Mouse (Mus musculus) forebrain, postnatal 0 days (tissue): Measurements from ENCODE around the gene Csrp1. TPM values are rescaled to one million over a fixed set of nuclear protein-coding genes. Genes with fewer than 3 reads are reported as not detected.

ENCODE experiments used
- ATAC-seq: fragments of 200-750 bp; cut with Nextera tagmentation; 2 replicates; pipeline ENCODE4 v1.8.0; 2017; ENCODE audit warnings: mild to moderate bottlenecking, moderate library complexity
- DNase-seq: peaks from one replicate; pipeline ENCODE4 v3.0.0-alpha.2; 2015
- H3K27ac ChIP-seq: fragments of 300-500 bp; sonication (generic); 2 replicates; pipeline ENCODE4 v1.5.1; 2014; ENCODE audit warnings: low read depth, mild to moderate bottlenecking, antibody characterized with exemption, low read length, moderate library complexity, mixed read lengths
- H3K27me3 ChIP-seq: fragments of 300-500 bp; sonication (generic); 2 replicates; pipeline ENCODE4 v1.6.1; 2014; ENCODE audit warnings: mild to moderate bottlenecking, low read length, mixed read lengths; ENCODE audit not compliant: insufficient read depth
- H3K36me3 ChIP-seq: fragments of 300-500 bp; sonication (generic); 2 replicates; pipeline ENCODE4 v1.6.1; 2014; ENCODE audit warnings: mild to moderate bottlenecking, moderate library complexity; ENCODE audit not compliant: insufficient read depth
- H3K4me1 ChIP-seq: fragments of 300-500 bp; sonication (generic); 2 replicates; pipeline ENCODE4 v1.6.1; 2014; ENCODE audit warnings: antibody characterized with exemption; ENCODE audit not compliant: insufficient read depth
- H3K4me2 ChIP-seq: fragments of 300-500 bp; sonication (generic); 2 replicates; pipeline ENCODE4 v1.6.1; 2014; ENCODE audit warnings: low read depth, mild to moderate bottlenecking, moderate library complexity
- H3K4me3 ChIP-seq: fragments of 300-500 bp; sonication (generic); 2 replicates; pipeline ENCODE4 v1.5.1; 2014; ENCODE audit warnings: low read depth, low read length, mixed read lengths
- H3K9ac ChIP-seq: fragments of 300-500 bp; sonication (generic); 2 replicates; pipeline ENCODE4 v1.6.1; 2014; ENCODE audit warnings: mild to moderate bottlenecking
- H3K9me3 ChIP-seq: fragments of 300-500 bp; sonication (generic); 2 replicates; pipeline ENCODE4 v1.6.1; 2016; ENCODE audit warnings: low read length
- CTCF ChIP-seq: sonication (generic); IDR thresholded peaks from 2 replicates; pipeline ENCODE4 v1.5.1; 2016; ENCODE audit warnings: antibody characterized with exemption, control low read depth, low read depth
- WGBS: fragments of 180-500 bp; shearing (Covaris S2); extraction: QIAGEN DNeasy Blood & Tissue Kit; methylation state at CpG from one replicate; pipeline ENCODE4 v1.1.7; 2014; 5-methylcytosine and 5-hydroxymethylcytosine counted together
- polyA plus RNA-seq: library from polyadenylated mRNA; unstranded; fragments of >200 nt; fragmentation: Nextera tagmentation; extraction: Ambion mirVana; gene quantifications from 2 replicates; pipeline ENCODE4 v1.2.1, GENCODE M21; 2015
- total RNA-seq: library from RNA; depleted of rRNA; stranded (reverse); fragments of >200 nt; gene quantifications from 2 replicates; pipeline ENCODE4 v1.2.3, GENCODE M21; 2014

Csrp1 gene
- total and polyA plus RNA-seq, 2 experiments from 2014 or later: 21.0 to 55.7 TPM

GRCm38 (mm10) chr1:135731393-135731792 lies 11.5 kb downstream of the Csrp1 start:
- Histone ChIP-seq H3K4me3 (no peak overlapping the region), H3K4me1 (0 out of 2 replicates have a peak, but pooled peaks cover 4% of the 10 kb centered on the region), H3K4me2 (no peak overlapping the region), H3K36me3 (no peaks in the 10 kb centered on the region), H3K27ac (no peak overlapping the region), H3K9me3 (no peaks in the 10 kb centered on the region), H3K9ac (no peak overlapping the region), H3K27me3 (no peaks in the 10 kb centered on the region)
- TF ChIP-seq CTCF: no peak
- DNase-seq (no peak), ATAC-seq (no peak)
- WGBS: 65% methylated on average over 7 of the region's 7 CpGs

GRCm38 (mm10) chr1:135731897-135732684 lies 12.2 kb downstream of the Csrp1 start:
- H3K4me1 ChIP-seq: 0 out of 2 replicates have a peak, but pooled peaks cover 4% of the 10 kb centered on the region
- WGBS: 29% methylated on average over 11 of the region's 11 CpGs
- no peaks in the 10 kb centered on the region for H3K9me3 ChIP-seq
- H3K9ac ChIP-seq: no peak overlapping the region
- DNase-seq (peak; percentile 61), ATAC-seq (peak; percentile 37)
- H3K4me2 ChIP-seq: no peak overlapping the region
- TF ChIP-seq CTCF: no peak
- no peaks in the 10 kb centered on the region for H3K36me3 ChIP-seq
- H3K27me3 ChIP-seq: no peaks in the 10 kb centered on the region
- no peak overlapping the region for H3K27ac ChIP-seq
- H3K4me3 ChIP-seq: no peak overlapping the region

- WGBS: 20% methylated on average over 5 of the region's 7 CpGs
- H3K27ac ChIP-seq: peak overlapping the region; percentile 54
- peak; percentile 85 for ATAC-seq
Measured at GRCm38 (mm10) chr1:135734225-135734937, 14.5 kb downstream of the Csrp1 start.

GRCm38 (mm10) chr1:135735460-135735859 lies 15.6 kb downstream of the Csrp1 start:
- TF ChIP-seq CTCF: no peak
- Histone ChIP-seq H3K4me2 (no peak overlapping the region), H3K4me1 (no peaks in the 10 kb centered on the region; the same call in 1 of the 2 replicates), H3K27me3 (no peaks in the 10 kb centered on the region), H3K9me3 (no peaks in the 10 kb centered on the region), H3K27ac (0 out of 2 replicates have a peak overlapping the region, but pooled peaks have one; percentile 21), H3K36me3 (no peaks in the 10 kb centered on the region), H3K4me3 (no peak overlapping the region), H3K9ac (no peak overlapping the region)
- 54% methylated on average over 6 of the region's 6 CpGs for WGBS
- ATAC-seq: no peak
- no peak for DNase-seq

More at GRCm38 (mm10) chr1:135734225-135734937, 14.5 kb downstream of the Csrp1 start:
- peak; percentile 67 for DNase-seq
- no peak for TF ChIP-seq CTCF
- H3K4me3 ChIP-seq: no peak overlapping the region
- no peak overlapping the region for H3K9ac ChIP-seq
- H3K36me3 ChIP-seq: no peaks in the 10 kb centered on the region
- no peaks in the 10 kb centered on the region for H3K9me3 ChIP-seq
- no peak overlapping the region for H3K4me2 ChIP-seq
- no peaks in the 10 kb centered on the region; the same call in 1 of the 2 replicates for H3K4me1 ChIP-seq
- H3K27me3 ChIP-seq: no peaks in the 10 kb centered on the region

GRCm38 (mm10) chr1:135744987-135745386 lies 25.1 kb downstream of the Csrp1 start:
- ATAC-seq: no peak
- Histone ChIP-seq H3K36me3 (no peaks in the 10 kb centered on the region), H3K9me3 (no peaks in the 10 kb centered on the region), H3K4me2 (no peak overlapping the region), H3K9ac (no peak overlapping the region), H3K4me1 (no peaks in the 10 kb centered on the region), H3K27ac (no peak overlapping the region), H3K27me3 (no peaks in the 10 kb centered on the region), H3K4me3 (no peak overlapping the region)
- 94% methylated on average over 7 of the region's 7 CpGs for WGBS
- TF ChIP-seq CTCF: no peak
- DNase-seq: no peak

- Histone ChIP-seq H3K36me3 (no peaks in the 10 kb centered on the region), H3K27ac (no peak overlapping the region), H3K4me1 (no peaks in the 10 kb centered on the region), H3K9ac (no peak overlapping the region), H3K4me3 (no peak overlapping the region), H3K9me3 (no peaks in the 10 kb centered on the region), H3K27me3 (no peaks in the 10 kb centered on the region), H3K4me2 (no peak overlapping the region)
- no peak for ATAC-seq
- no peak for TF ChIP-seq CTCF
- WGBS: 84% methylated on average over 4 of the region's 4 CpGs
- DNase-seq: no peak
Measured at GRCm38 (mm10) chr1:135746248-135746647, 26.4 kb downstream of the Csrp1 start.
